Mouse (Mus musculus) neural tube, embryonic 13.5 days (tissue): ENCODE data around the gene 1500009C09Rik. TPM values are rescaled to one million over a fixed set of nuclear protein-coding genes. Genes with fewer than 3 reads are reported as not detected.
A peak's percentile ranks its signal among the peaks of the same experiment; 100 is the strongest.
"Not testable (repeated sequence)": the region's sequence is repeated elsewhere in the genome, so short reads cannot be mapped to it uniquely, and the experiment has no call there.

Source experiments
- ATAC-seq: fragments of 200-750 bp; cut with Nextera tagmentation; 2 replicates; pipeline ENCODE4 v1.8.0; 2017; ENCODE audit warnings: low read depth, mild to moderate bottlenecking, moderate TSS enrichment, moderate library complexity
- H3K27ac ChIP-seq: fragments of 300-500 bp; sonication (generic); replicated peaks from 2 replicates; pipeline ENCODE4 v1.5.1; 2015; ENCODE audit warnings: moderate library complexity, mild to moderate bottlenecking, inconsistent platforms
- H3K27me3 ChIP-seq: fragments of 300-500 bp; sonication (generic); 2 replicates; pipeline ENCODE4 v1.6.1; 2015; ENCODE audit warnings: mild to moderate bottlenecking, inconsistent platforms
- H3K36me3 ChIP-seq: fragments of 300-500 bp; sonication (generic); 2 replicates; pipeline ENCODE4 v1.6.1; 2015; ENCODE audit warnings: mild to moderate bottlenecking, inconsistent platforms
- H3K4me1 ChIP-seq: fragments of 300-500 bp; sonication (generic); replicated peaks from 2 replicates; pipeline ENCODE4 v1.6.1; 2015; ENCODE audit warnings: inconsistent platforms
- H3K4me2 ChIP-seq: fragments of 300-500 bp; sonication (generic); 2 replicates; pipeline ENCODE4 v1.6.1; 2015; ENCODE audit warnings: inconsistent platforms, mild to moderate bottlenecking, moderate library complexity
- H3K4me3 ChIP-seq: fragments of 300-500 bp; sonication (generic); 2 replicates; pipeline ENCODE4 v1.5.1; 2015; ENCODE audit warnings: mild to moderate bottlenecking, inconsistent platforms
- H3K9ac ChIP-seq: fragments of 300-500 bp; sonication (generic); 2 replicates; pipeline ENCODE4 v1.6.1; 2015; ENCODE audit warnings: moderate library complexity, mild to moderate bottlenecking, inconsistent platforms
- H3K9me3 ChIP-seq: fragments of 300-500 bp; sonication (generic); 2 replicates; pipeline ENCODE4 v1.6.1; 2016; ENCODE audit warnings: inconsistent platforms
- WGBS: fragments of 180-500 bp; shearing (Covaris S2); methylation state at CpG from one replicate; pipeline ENCODE4 v1.1.7; 2015; 5-methylcytosine and 5-hydroxymethylcytosine counted together
- polyA plus RNA-seq: library from polyadenylated mRNA; unstranded; fragments of >200 nt; fragmentation: Nextera tagmentation; extraction: Ambion mirVana; gene quantifications from 2 replicates; pipeline ENCODE4 v1.2.1, GENCODE M21; 2015

The 1500009C09Rik gene
- polyA plus RNA-seq, 1 experiment from 2014 or later: 7.9 TPM

GRCm38 (mm10) chr15:82243311-82243710 is 8.9 kb upstream of the 1500009C09Rik start:
- H3K27me3 ChIP-seq: no peaks in the 10 kb centered on the region
- no peaks in the 10 kb centered on the region for H3K9me3 ChIP-seq
- WGBS: 73% methylated on average over 3 of the region's 3 CpGs
- H3K4me1 ChIP-seq: peaks cover 8% of the 10 kb centered on the region
- H3K36me3 ChIP-seq: no peaks in the 10 kb centered on the region
- ATAC-seq: no peak
- H3K4me3 ChIP-seq: peak overlapping the region; percentile 75
- peak overlapping the region; percentile 69 for H3K4me2 ChIP-seq
- no peak overlapping the region for H3K27ac ChIP-seq
- 0 out of 2 replicates have a peak overlapping the region, but pooled peaks have one; percentile 65 for H3K9ac ChIP-seq

DNA sequence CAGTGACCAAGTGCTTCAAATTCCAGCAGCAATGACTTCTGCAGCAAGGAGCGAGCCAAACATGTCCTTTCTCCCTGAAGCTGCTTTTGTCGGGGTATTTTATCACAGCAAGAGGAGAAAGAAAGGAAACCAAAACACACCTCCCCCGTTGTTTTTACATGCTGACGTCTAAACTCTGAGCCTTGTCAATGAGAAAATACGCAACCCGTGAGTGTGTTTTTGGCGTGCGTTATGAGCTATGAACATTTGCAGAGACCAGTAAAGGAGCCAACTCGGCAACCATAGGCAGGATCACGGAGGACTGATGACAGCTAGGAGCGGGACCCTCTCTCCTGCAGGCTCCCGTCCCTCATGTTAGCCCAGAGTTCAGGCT is 8.5 kb upstream of the 1500009C09Rik start:
- Histone ChIP-seq H3K27me3 (no peaks in the 10 kb centered on the region), H3K27ac (no peak overlapping the region), H3K4me3 (peak overlapping the region; percentile 75), H3K9ac (peak overlapping the region; percentile 65), H3K9me3 (no peaks in the 10 kb centered on the region), H3K4me2 (peak overlapping the region; percentile 69), H3K36me3 (no peaks in the 10 kb centered on the region), H3K4me1 (peaks cover 8% of the 10 kb centered on the region)
- no peak; the same call in 1 of the 2 replicates for ATAC-seq
- 7% methylated on average over 12 of the region's 12 CpGs for WGBS

DNA sequence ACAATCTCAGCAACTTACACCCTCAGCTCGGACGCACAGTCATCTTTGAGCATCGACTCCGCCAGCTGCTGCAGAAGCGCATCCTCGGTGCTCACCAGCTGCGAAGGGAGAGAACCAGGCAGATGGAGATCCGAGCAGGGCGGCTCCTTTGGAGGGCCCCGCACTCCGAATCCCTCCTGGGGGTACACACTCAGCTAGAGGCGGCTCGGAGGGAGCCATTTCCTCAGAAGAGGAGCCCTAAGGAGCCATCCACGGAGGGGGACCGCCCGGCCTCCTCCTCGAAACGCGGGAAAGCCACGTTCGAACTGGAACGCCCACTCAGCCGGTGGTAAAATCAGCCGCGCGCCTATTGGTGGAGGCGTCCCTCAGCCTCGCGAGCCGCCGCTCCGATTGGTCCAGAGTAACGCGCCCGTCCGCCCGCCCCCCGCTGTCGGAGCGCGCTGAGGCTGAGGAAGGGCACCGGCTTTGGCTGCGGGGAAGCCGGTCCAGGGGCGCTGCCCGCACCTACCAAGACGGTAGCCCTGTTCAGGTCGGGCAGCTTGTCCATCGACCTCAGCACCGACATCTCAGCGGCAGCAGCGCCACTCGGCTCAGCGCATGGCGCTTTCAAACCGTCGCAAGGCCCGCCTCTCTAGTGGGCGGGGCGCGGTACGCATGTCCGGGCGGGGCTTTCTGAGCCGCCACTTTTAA is 7.9 kb upstream of the 1500009C09Rik start, which contains the start of gene Cenpm:
TSS of gene Cenpm (minus strand) at position 634 of the 690 bp plus-strand sequence.
- under 1% methylated on average over 65 of the region's 65 CpGs for WGBS
- Histone ChIP-seq H3K4me3 (peak within 1 kb of the TSS; percentile 75), H3K27ac (peak within 1 kb of the TSS; percentile 61; the same call in 1 of the 2 replicates), H3K9ac (peak within 1 kb of the TSS; percentile 65), H3K4me1 (peaks cover 8% of the 10 kb centered on the region), H3K4me2 (peak within 1 kb of the TSS; percentile 69), H3K27me3 (no peaks in the 10 kb centered on the region), H3K36me3 (no peaks in the 10 kb centered on the region), H3K9me3 (no peaks in the 10 kb centered on the region)
- ATAC-seq: peak; percentile 98

GRCm38 (mm10) chr15:82244805-82245161 is 7.4 kb upstream of the 1500009C09Rik start:
- Histone ChIP-seq H3K4me3 (peak overlapping the region; percentile 75), H3K27ac (peak overlapping the region; percentile 61; the same call in 1 of the 2 replicates), H3K4me2 (peak overlapping the region; percentile 69), H3K9ac (peak overlapping the region; percentile 65)
- not testable (repeated sequence) for H3K4me1 ChIP-seq, H3K9me3 ChIP-seq, H3K27me3 ChIP-seq, H3K36me3 ChIP-seq, ATAC-seq
- WGBS: 20% methylated on average over 9 of the region's 9 CpGs

DNA sequence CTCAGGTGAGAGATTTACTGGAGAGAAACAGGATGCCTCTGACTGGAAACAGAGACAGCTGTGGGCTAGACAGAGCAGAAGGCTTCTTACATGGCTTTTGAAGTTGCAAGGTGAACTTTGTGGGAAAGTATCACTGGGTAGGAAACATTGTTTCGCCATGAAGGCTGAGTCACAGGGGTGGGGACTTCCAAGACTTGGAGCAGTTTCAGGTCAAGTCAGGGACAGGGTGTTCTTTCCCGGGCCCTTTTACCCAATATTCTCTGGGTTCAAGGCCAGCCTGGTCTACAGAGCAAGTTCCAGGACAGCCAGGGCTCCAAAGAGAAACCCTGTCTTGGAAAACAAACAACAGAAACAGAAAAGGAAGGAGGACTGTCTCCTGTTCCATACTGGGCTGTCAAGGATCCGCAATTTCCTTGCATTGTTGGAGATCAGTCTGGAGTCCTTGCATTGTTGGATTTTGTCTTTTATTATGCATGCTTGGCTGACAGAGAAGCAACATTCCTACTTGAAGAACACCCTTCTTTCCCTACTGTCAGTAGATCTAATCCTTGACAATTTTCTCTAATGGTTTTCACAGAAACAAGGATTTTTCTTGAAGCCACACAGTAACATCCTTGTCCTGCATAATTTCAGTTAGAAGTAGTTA is 4.9 kb upstream of the 1500009C09Rik start:
- 80% methylated on average over 3 of the region's 3 CpGs for WGBS
- peaks cover 8% of the 10 kb centered on the region for H3K4me1 ChIP-seq
- no peak overlapping the region for H3K4me3 ChIP-seq
- H3K36me3 ChIP-seq: no peaks in the 10 kb centered on the region
- no peak overlapping the region for H3K4me2 ChIP-seq
- H3K9ac ChIP-seq: no peak overlapping the region
- no peaks in the 10 kb centered on the region for H3K9me3 ChIP-seq
- no peak for ATAC-seq
- H3K27ac ChIP-seq: no peak overlapping the region
- no peaks in the 10 kb centered on the region for H3K27me3 ChIP-seq

DNA sequence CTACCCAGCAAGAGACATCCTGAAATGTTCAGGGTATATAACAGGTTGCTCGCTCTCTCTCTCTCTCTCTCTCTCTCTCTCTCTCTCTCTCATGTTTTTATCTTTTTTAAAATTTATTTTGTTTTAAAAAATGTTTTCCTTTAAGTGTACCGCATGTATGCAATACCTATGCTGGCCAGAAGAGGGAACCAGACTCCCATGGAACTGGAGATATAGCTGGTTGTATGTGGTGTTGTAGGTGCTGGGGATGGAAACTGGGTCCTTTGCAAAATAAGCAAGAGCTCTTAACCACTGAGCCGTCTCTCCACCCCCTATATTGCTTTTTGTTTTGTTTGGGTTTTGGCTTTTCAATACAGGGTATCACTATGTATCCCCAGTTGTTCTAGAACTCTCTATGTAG is 618 bp upstream of the 1500009C09Rik start:
- H3K4me3 ChIP-seq: no peak overlapping the region
- no peak for ATAC-seq
- WGBS: 100% methylated on average over 3 of the region's 3 CpGs
- H3K27ac ChIP-seq: no peak overlapping the region
- no peaks in the 10 kb centered on the region for H3K36me3 ChIP-seq
- no peaks in the 10 kb centered on the region for H3K27me3 ChIP-seq
- no peak overlapping the region for H3K4me2 ChIP-seq
- no peaks in the 10 kb centered on the region for H3K9me3 ChIP-seq
- peaks cover 16% of the 10 kb centered on the region for H3K4me1 ChIP-seq
- H3K9ac ChIP-seq: no peak overlapping the region

DNA sequence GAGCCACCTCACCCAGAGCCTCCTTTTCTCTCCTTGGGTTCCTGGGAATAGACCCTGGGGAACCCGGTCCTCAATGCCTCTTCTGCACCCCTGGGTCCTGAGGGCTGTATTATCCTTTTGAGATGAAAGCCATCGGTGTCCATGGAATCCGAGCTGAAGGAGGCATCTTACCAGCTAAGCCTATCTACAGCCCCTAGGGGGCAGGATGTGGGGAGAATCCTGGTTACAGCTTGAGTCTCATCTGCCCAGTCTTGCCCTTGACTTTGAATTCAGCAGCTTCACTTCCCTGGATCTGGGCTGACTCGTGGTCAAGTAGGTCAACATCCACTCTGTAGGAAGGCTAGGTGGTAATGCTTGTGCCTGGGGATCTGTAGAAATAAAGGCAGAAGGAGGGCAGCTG is 3.1 kb downstream of the 1500009C09Rik start:
- no peaks in the 10 kb centered on the region for H3K9me3 ChIP-seq
- WGBS: 43% methylated on average over 4 of the region's 4 CpGs
- H3K4me1 ChIP-seq: peaks cover 28% of the 10 kb centered on the region
- H3K36me3 ChIP-seq: 0 out of 2 replicates have a peak, but pooled peaks cover 3% of the 10 kb centered on the region
- ATAC-seq: no peak; the same call in 1 of the 2 replicates
- peak overlapping the region; percentile 81 for H3K27ac ChIP-seq
- H3K4me2 ChIP-seq: peak overlapping the region; percentile 61
- H3K4me3 ChIP-seq: no peak overlapping the region
- H3K9ac ChIP-seq: no peak overlapping the region; the same call in 1 of the 2 replicates
- H3K27me3 ChIP-seq: no peaks in the 10 kb centered on the region

- H3K4me3 ChIP-seq: peak overlapping the region; percentile 45
- peak overlapping the region; percentile 67 for H3K9ac ChIP-seq
- WGBS: 7% methylated on average over 10 of the region's 10 CpGs
- H3K4me1 ChIP-seq: peaks cover 28% of the 10 kb centered on the region
- no peaks in the 10 kb centered on the region for H3K9me3 ChIP-seq
- H3K27ac ChIP-seq: peak overlapping the region; percentile 81
- peak; percentile 93 for ATAC-seq
- H3K27me3 ChIP-seq: no peaks in the 10 kb centered on the region
- H3K4me2 ChIP-seq: peak overlapping the region; percentile 61
- H3K36me3 ChIP-seq: 0 out of 2 replicates have a peak, but pooled peaks cover 3% of the 10 kb centered on the region
These were observed 3.8 kb downstream of the 1500009C09Rik start for GRCm38 (mm10) chr15:82255944-82256383.

DNA sequence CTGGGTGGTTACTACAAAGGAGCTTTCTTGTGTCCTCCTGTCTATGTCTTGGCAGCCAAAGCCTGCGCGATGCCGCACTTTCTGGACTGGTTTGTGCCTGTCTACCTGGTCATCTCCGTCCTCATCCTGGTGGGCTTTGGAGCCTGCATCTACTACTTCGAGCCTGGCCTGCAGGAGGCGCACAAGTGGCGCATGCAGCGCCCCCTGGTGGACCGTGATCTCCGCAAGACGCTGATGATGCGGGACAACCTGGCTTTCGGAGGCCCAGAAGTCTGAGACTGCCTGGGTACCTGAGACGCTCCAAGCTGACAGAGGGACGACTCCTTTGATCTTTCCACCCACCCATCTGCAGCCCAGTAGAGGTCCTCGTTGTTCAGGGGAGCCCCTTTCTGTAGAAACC is 7.3 kb downstream of the 1500009C09Rik start:
- 11% methylated on average over 16 of the region's 16 CpGs for WGBS
- no peak overlapping the region for H3K4me2 ChIP-seq
- H3K9ac ChIP-seq: no peak overlapping the region
- no peaks in the 10 kb centered on the region for H3K9me3 ChIP-seq
- 0 out of 2 replicates have a peak, but pooled peaks cover 3% of the 10 kb centered on the region for H3K36me3 ChIP-seq
- H3K4me3 ChIP-seq: no peak overlapping the region
- H3K4me1 ChIP-seq: peaks cover 28% of the 10 kb centered on the region
- no peaks in the 10 kb centered on the region for H3K27me3 ChIP-seq
- no peak overlapping the region for H3K27ac ChIP-seq
- no peak for ATAC-seq

DNA sequence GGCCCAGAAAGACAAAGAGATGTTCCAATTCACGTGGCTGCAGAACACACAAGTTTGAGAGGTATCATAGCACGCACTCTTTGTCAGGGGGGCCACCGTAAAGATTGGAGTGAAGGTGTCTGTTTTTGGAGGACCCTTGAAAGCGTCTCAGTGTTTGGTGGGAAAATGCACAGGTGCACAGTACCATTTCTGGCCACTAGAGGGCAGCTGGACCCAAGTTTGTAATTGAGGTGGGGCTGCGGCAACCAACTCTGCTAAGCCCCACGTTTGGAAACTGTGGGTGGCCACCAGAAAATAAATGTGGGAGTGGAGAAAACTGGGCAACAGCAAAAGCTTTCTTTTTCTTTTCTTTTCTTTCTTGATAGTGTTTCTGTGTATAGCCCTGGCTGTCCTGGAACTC is 14.2 kb downstream of the 1500009C09Rik start:
- H3K9me3 ChIP-seq: no peaks in the 10 kb centered on the region
- H3K9ac ChIP-seq: no peak overlapping the region
- no peak overlapping the region for H3K4me2 ChIP-seq
- no peak overlapping the region for H3K4me3 ChIP-seq
- ATAC-seq: no peak
- no peaks in the 10 kb centered on the region for H3K27me3 ChIP-seq
- H3K27ac ChIP-seq: no peak overlapping the region
- H3K36me3 ChIP-seq: no peaks in the 10 kb centered on the region
- peaks cover 40% of the 10 kb centered on the region for H3K4me1 ChIP-seq
- WGBS: 10% methylated on average over 6 of the region's 6 CpGs

GRCm38 (mm10) chr15:82268185-82268584 is 16.0 kb downstream of the 1500009C09Rik start:
- H3K9ac ChIP-seq: peak overlapping the region; percentile 31; the same call in 1 of the 2 replicates
- H3K36me3 ChIP-seq: no peaks in the 10 kb centered on the region
- H3K27ac ChIP-seq: peak overlapping the region; percentile 79
- H3K4me2 ChIP-seq: no peak overlapping the region
- ATAC-seq: peak; percentile 49; the same call in 1 of the 2 replicates
- H3K27me3 ChIP-seq: peaks cover 7% of the 10 kb centered on the region
- WGBS: 14% methylated on average over 3 of the region's 3 CpGs
- peaks cover 47% of the 10 kb centered on the region for H3K4me1 ChIP-seq
- no peaks in the 10 kb centered on the region for H3K9me3 ChIP-seq
- H3K4me3 ChIP-seq: no peak overlapping the region

DNA sequence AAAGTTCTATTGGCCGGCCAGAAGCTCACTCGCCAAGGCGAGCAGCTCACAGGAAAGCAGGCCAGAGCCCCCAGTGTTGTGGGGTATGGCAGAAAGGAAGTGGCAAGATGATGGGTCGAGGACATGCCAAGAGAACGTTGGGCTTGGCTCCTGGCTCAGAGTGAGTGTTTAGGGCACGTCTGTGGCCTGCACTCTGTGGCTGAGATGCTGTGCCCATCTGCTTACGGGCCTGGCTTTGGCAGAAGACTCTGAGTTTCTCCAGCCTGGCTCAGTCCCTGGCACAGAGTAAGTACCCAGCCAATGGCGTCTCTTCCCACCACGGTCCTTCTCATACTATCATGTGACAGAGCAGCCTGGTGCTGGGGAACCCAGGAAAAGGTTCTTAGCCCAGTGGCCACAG is 16.6 kb downstream of the 1500009C09Rik start:
- 87% methylated on average over 9 of the region's 9 CpGs for WGBS
- H3K27ac ChIP-seq: peak overlapping the region; percentile 79; the same call in 1 of the 2 replicates
- H3K4me3 ChIP-seq: no peak overlapping the region
- H3K4me2 ChIP-seq: no peak overlapping the region
- H3K27me3 ChIP-seq: peaks cover 13% of the 10 kb centered on the region
- no peak overlapping the region for H3K9ac ChIP-seq
- H3K4me1 ChIP-seq: peaks cover 48% of the 10 kb centered on the region
- H3K9me3 ChIP-seq: no peaks in the 10 kb centered on the region
- H3K36me3 ChIP-seq: no peaks in the 10 kb centered on the region
- ATAC-seq: 0 out of 2 replicates have a peak, but pooled peaks have one; percentile 6
